ENCODE assay signal across 11 mouse cellular contexts in genomic region chr11:85329167-85329894, GRCm38 (mm10). TPM values are rescaled to one million over a fixed set of nuclear protein-coding genes. Genes with fewer than 3 reads are reported as not detected.
DNase-seq lines count a peak whose midpoint lies in the region; ATAC-seq lines count a peak whose summit lies in the region.
"Had no signal": no experiment of that assay in that cellular context is flagged by ENCODE, and none has a peak within 500 bp of the region (broad histone marks: within the 10 kb centered on the region; RNA-seq: fewer than 3 reads in every experiment).

No protein-coding gene starts in this region.

- H3K4me3 ChIP-seq in heart, embryonic 11.5 days (ENCODE audit: low read depth, low read length), result no peak overlapping the region

- DNase-seq in heart, adult 18-20 months, result peak; percentile 60 to 73
- DNase-seq in right cerebral cortex, postnatal 25 days, result peak; percentile 24
- DNase-seq in right cerebral cortex, adult 18-20 months, result no peak
- peak; percentile 87 for DNase-seq in cerebellum, postnatal 36 days
- DNase-seq in telencephalon, adult 2 months (ENCODE audit: low read depth, low spot score), result peak; percentile 44
- DNase-seq in adrenal gland, adult (ENCODE audit: inconsistent age in 2 of 2, low spot score in 1 of 2), result no peak
- DNase-seq: liver; lung, postnatal 14 days had no signal

- WGBS in heart, embryonic 11.5 days (ENCODE audit: insufficient replicate concordance), result 90% methylated on average over 7 of the region's 7 CpGs

- H3K9ac ChIP-seq in heart, embryonic 11.5 days (ENCODE audit: low read depth, low read length), result no peak overlapping the region

- no peaks in the 10 kb centered on the region for H3K27me3 ChIP-seq in heart, embryonic 11.5 days (ENCODE audit: control insufficient read depth, insufficient read depth, low read length)
- H3K27me3 ChIP-seq: CH12.LX had no signal

- peaks cover 4% of the 10 kb centered on the region; the same call in 1 of the 2 replicates for H3K36me3 ChIP-seq in heart, embryonic 11.5 days (ENCODE audit: control insufficient read depth, insufficient read depth, low read length)

- H3K4me2 ChIP-seq in heart, embryonic 11.5 days, result no peak overlapping the region

- no peak for ATAC-seq in heart, embryonic 11.5 days (replicated peaks; ENCODE audit: insufficient number of reproducible peaks, low FRiP score, low TSS enrichment)
- ATAC-seq: intestine, embryonic 16.5 days had no signal

- no peaks in the 10 kb centered on the region for H3K9me3 ChIP-seq in heart, embryonic 11.5 days (replicated peaks; ENCODE audit: control insufficient read depth, low read length)

- H3K4me1 ChIP-seq in heart, embryonic 11.5 days (ENCODE audit: control insufficient read depth, insufficient read depth, low read length), result no peaks in the 10 kb centered on the region

- H3K27ac ChIP-seq in heart, embryonic 11.5 days (ENCODE audit: low read depth, low read length), result no peak overlapping the region

RNA-seq across cellular contexts. Expression of gene Ppm1d, which starts 18.3 kb away (rescaled TPM):
- 1 to 10 TPM; 6.0 to 8.7 TPM for total RNA-seq in heart, adult 18-20 months (2021)
- 15.6 and 16.0 TPM in 2 replicates for polyA plus RNA-seq in heart, embryonic 11.5 days (2014; fragmentation: Nextera tagmentation; extraction: Ambion mirVana)

RNA-seq across cellular contexts. Expression of gene Bcas3, which starts 23.6 kb away (rescaled TPM):
- 10 to 100 TPM; 33.6 to 40.6 TPM for total RNA-seq in heart, adult 18-20 months (2021)
- polyA plus RNA-seq in heart, embryonic 11.5 days (2014; fragmentation: Nextera tagmentation; extraction: Ambion mirVana), result 22.1 and 22.8 TPM in 2 replicates

Comparison
In these comparisons a context has a peak if more than half of its experiments do, and no peak if none do; other contexts are left out.
1. DNase-seq: peak in heart, adult 18-20 months (2 of 2), right cerebral cortex, postnatal 25 days (single experiment), cerebellum, postnatal 36 days (2 of 2) and telencephalon, adult 2 months (single experiment); none in right cerebral cortex, adult 18-20 months (single experiment) and adrenal gland, adult (0 of 2).